Mouse (Mus musculus): Measurements from ENCODE around the gene Psme2. TPM values are rescaled to one million over a fixed set of nuclear protein-coding genes. Genes with fewer than 3 reads are reported as not detected.
A peak's percentile ranks its signal among the peaks of the same experiment; 100 is the strongest.

The Psme2 gene
- polyA plus RNA-seq, 1 experiment from 2014 or later = 200 TPM

DNA sequence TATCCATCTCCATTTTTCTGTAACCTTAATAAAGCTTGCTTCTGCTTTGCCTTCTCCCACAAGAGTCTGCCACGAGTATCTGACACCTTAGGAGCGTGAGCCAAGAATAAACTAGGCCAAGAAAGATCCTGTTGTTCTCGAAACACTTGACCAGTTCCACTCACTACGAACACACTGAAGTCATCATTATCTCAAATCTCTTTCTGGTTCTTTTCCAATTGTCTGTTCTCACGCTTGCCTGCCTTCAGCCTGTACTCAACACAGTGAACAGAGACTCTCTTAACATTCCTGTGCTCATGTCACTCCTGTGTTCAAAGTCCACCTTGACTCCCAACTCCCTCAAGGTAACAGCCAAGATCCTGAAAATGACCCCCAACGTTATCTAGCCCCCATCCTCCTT, 22.4 kb upstream of the Psme2 start:
- ATAC-seq = no peak
- 61% methylated on average over 6 of the region's 6 CpGs for WGBS
- no peaks in the 10 kb centered on the region for H3K4me1 ChIP-seq
- no peak overlapping the region for H3K4me3 ChIP-seq
- H3K9me3 ChIP-seq (replicated peaks) = no peaks in the 10 kb centered on the region
- no peaks in the 10 kb centered on the region for H3K27me3 ChIP-seq
- H3K4me2 ChIP-seq = no peak overlapping the region
- no peak overlapping the region for H3K27ac ChIP-seq
- peaks cover 17% of the 10 kb centered on the region for H3K36me3 ChIP-seq (ENCODE audit: poor library complexity, severe bottlenecking)
- H3K9ac ChIP-seq = no peak overlapping the region

DNA sequence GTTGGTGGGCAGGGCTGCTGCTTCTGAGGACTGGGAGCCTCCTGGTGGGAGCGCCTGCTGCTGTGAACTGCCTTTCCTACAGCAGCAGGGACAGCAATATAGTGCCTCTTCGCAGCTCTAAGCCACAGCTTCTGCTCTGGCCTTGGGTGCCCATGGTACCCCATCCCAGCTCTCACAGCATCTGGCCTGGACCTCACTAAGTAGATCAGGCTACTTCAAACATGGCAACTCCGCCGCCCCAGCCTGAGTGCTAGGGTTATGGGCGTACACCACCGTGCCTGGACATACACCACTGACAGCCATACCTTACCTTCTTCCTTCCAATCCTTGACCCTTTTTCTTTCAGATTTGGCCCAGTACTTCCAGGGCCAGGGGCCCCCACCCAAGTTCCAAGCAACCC, 17.4 kb upstream of the Psme2 start:
- no peaks in the 10 kb centered on the region for H3K27me3 ChIP-seq
- H3K27ac ChIP-seq = no peak overlapping the region
- H3K9ac ChIP-seq = no peak overlapping the region
- WGBS = 93% methylated on average over 6 of the region's 6 CpGs
- H3K4me2 ChIP-seq = no peak overlapping the region
- peaks cover 54% of the 10 kb centered on the region for H3K36me3 ChIP-seq (ENCODE audit: poor library complexity, severe bottlenecking)
- ATAC-seq = no peak
- H3K9me3 ChIP-seq (replicated peaks) = no peaks in the 10 kb centered on the region
- no peak overlapping the region for H3K4me3 ChIP-seq
- no peaks in the 10 kb centered on the region; the same call in 1 of the 2 replicates for H3K4me1 ChIP-seq

DNA sequence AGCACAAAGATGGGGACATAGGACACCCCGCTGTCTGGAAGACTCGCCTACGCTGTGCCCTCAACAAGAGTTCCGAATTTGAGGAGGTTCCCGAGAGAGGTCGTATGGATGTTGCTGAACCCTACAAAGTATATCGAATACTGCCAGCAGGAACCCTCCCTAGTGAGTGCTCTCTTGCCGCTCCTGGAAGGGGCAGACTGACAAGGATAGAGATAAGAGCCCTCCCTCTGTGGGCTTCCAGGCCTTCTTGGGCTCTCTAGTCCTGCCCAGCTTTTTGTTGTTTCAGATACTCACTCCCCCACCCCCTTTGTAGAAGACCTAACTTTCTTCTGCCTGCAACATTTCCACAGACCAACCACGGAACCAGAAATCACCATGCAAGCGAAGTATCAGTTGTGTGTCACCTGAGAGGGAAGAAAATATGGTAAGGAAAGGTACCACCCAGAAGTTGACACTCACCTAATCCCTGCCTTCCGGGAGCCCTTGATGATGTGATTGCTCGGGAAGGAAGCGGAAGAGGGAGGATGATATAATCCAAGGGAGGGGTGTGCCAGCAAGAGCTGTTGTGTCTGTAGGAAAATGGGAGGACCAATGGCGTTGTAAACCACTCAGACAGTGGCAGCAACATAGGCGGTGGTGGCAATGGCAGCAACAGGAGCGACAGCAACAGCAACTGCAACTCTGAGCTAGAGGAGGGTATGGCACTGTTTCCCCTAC, 15.0 kb upstream of the Psme2 start:
- Histone ChIP-seq H3K4me2 (no peak overlapping the region), H3K9me3 (replicated peaks) (no peaks in the 10 kb centered on the region), H3K4me1 (no peaks in the 10 kb centered on the region; the same call in 1 of the 2 replicates), H3K27me3 (no peaks in the 10 kb centered on the region), H3K27ac (no peak overlapping the region), H3K9ac (no peak overlapping the region), H3K36me3 (ENCODE audit: poor library complexity, severe bottlenecking) (peaks cover 79% of the 10 kb centered on the region), H3K4me3 (no peak overlapping the region)
- 94% methylated on average over 16 of the region's 16 CpGs for whole genome bisulfite sequencing
- ATAC-seq = no peak

DNA sequence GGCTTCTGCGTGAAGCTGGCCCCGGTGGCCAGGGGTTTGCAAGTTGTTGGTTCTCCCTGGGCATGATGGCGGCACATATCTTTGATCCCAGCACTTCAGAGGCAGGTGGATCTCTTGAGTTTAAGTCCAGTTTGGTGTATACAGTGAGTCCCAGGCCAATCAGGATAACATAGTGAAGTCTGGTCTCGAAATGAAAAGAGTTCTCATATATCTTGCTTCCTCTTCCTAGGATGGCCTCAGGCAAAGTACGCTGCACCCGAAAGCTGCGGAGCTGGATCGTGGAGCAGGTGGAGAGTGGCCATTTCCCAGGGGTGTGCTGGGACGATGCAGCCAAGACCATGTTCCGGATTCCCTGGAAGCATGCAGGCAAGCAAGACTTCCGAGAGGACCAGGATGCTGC, 13.9 kb upstream of the Psme2 start:
- no peaks in the 10 kb centered on the region for H3K9me3 ChIP-seq (replicated peaks)
- no peak overlapping the region for H3K27ac ChIP-seq
- 95% methylated on average over 11 of the region's 11 CpGs for WGBS
- no peak overlapping the region for H3K4me3 ChIP-seq
- no peak for ATAC-seq
- H3K9ac ChIP-seq = no peak overlapping the region
- no peak overlapping the region for H3K4me2 ChIP-seq
- no peaks in the 10 kb centered on the region; the same call in 1 of the 2 replicates for H3K4me1 ChIP-seq
- H3K36me3 ChIP-seq (ENCODE audit: poor library complexity, severe bottlenecking) = peaks cover 87% of the 10 kb centered on the region
- H3K27me3 ChIP-seq = no peaks in the 10 kb centered on the region

DNA sequence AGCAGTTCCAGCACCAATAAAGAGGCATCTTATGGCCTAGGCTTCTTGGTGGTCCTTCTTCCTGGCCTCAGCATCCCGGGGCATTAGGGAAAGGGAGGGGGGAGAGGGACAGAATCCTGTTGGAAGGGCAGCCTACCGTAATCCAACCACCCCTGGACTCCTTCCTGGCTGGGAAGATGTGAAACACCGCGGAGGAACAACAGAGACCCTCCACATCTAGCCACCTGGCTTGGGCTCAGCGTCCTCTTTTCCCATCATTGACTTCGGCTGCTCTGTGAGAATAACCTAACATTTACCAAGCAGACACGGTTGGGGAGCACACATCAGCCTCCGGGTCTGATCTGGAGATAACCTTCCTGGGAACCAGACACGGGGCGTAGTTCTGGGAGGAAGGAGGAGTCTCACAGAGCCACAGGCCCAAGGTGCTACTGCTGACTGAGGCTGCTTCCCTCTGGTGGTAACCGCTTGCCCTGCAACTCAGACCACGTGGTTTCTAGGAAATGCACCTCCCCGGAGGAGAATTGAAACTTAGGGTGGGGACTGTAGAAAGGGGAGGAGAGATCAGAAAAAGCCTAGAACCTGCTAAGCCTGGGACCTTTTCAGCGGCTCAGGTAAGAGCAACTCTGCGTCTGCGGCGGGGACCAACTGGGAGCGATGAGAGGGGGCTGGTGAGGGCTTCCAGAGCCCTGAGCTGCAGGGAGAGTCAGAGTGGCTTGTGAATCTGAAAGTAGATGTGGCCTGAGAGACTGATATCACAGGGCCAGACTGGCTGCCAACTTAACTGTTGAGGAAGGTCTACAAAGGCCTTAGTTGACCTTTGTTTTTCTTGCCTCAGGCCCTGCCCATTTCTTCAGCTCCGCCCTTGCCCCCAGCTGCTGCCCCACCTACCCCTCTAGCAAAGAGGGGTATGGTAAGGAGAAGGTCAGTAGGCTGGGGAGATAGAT, 13.0 kb upstream of the Psme2 start:
- peak overlapping the region; percentile 43; the same call in 1 of the 2 replicates for H3K9ac ChIP-seq
- H3K27me3 ChIP-seq = no peaks in the 10 kb centered on the region
- peak; percentile 91 for ATAC-seq
- 19% methylated on average over 19 of the region's 19 CpGs for WGBS
- no peaks in the 10 kb centered on the region; the same call in 1 of the 2 replicates for H3K4me1 ChIP-seq
- H3K4me3 ChIP-seq = peak overlapping the region; percentile 27
- peak overlapping the region; percentile 52 for H3K4me2 ChIP-seq
- no peaks in the 10 kb centered on the region for H3K9me3 ChIP-seq (replicated peaks)
- H3K36me3 ChIP-seq (ENCODE audit: poor library complexity, severe bottlenecking) = peaks cover 87% of the 10 kb centered on the region
- H3K27ac ChIP-seq = 0 out of 2 replicates have a peak overlapping the region, but pooled peaks have one; percentile 14

DNA sequence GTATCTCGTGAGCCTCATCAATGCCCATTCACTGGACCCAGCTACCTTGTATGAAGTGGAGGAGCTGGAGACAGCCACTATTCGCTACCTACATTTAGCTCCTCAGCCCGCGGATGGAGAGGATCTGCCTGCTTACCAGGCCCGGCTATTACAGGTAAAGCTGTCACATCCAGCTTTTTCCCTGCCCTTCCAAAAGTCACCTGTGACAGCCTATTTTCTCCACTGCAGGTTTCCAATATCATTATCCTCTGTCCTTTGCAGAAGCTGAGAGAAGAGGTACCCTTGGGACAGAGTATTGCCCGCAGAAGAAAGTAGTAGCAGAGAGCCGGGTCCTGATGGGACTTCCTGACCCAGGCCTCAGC, 12.3 kb upstream of the Psme2 start, which contains the start of gene Irf9:
Irf9 (plus strand) TSS at position 301 of the 362 bp plus-strand sequence.
- peak within 1 kb of the TSS; percentile 43; the same call in 1 of the 2 replicates for H3K9ac ChIP-seq
- H3K4me1 ChIP-seq = no peaks in the 10 kb centered on the region; the same call in 1 of the 2 replicates
- H3K4me3 ChIP-seq = peak within 1 kb of the TSS; percentile 27
- H3K27me3 ChIP-seq = no peaks in the 10 kb centered on the region
- peak within 1 kb of the TSS; percentile 52 for H3K4me2 ChIP-seq
- peaks cover 87% of the 10 kb centered on the region for H3K36me3 ChIP-seq (ENCODE audit: poor library complexity, severe bottlenecking)
- ATAC-seq = no peak
- H3K27ac ChIP-seq = 0 out of 2 replicates have a peak within 1 kb of the TSS, but pooled peaks have one; percentile 14
- no peaks in the 10 kb centered on the region for H3K9me3 ChIP-seq (replicated peaks)
- WGBS = 89% methylated on average over 7 of the region's 7 CpGs

DNA sequence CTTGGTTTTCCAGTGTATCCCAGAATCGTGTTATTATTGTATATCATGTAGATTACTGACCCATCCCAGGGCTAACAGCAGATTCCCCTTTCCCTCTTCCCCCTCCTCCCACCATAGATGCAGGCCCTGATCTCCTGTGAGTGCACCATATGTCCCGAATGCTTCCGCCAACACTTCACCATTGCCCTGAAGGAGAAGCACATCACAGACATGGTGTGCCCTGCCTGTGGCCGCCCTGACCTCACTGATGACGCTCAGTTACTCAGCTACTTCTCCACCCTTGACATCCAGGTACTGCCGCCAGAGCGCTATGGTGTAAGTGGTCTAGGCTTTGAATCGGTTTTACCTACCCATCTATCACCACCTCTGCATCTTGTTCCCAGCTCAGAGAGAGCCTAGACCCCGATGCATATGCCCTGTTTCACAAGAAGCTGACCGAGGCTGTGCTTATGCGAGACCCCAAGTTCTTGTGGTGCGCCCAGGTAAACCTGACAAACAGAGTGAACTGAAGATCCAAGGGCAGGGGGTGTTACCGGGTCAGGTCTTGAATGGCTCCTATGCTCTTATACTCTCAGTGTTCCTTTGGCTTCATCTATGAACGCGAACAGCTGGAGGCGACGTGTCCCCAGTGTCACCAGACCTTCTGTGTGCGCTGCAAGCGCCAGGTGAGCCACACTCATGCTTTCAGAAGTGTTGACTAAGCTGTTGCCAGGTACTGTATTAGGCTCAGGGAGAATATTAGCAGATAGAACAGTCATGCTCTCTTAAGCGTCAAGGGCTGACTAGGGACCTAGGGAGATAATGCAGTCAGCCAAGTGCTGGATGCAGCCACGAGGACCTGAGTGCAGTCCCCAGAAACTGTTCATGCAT, 7.8 kb upstream of the Psme2 start:
- H3K9me3 ChIP-seq (replicated peaks) = no peaks in the 10 kb centered on the region
- H3K4me1 ChIP-seq = peaks cover under 1% of the 10 kb centered on the region; the same call in 1 of the 2 replicates
- H3K36me3 ChIP-seq (ENCODE audit: poor library complexity, severe bottlenecking) = peaks cover 93% of the 10 kb centered on the region
- no peak overlapping the region for H3K27ac ChIP-seq
- no peak for ATAC-seq
- 96% methylated on average over 21 of the region's 21 CpGs for WGBS
- no peaks in the 10 kb centered on the region for H3K27me3 ChIP-seq
- H3K4me3 ChIP-seq = no peak overlapping the region
- H3K4me2 ChIP-seq = no peak overlapping the region
- H3K9ac ChIP-seq = no peak overlapping the region

DNA sequence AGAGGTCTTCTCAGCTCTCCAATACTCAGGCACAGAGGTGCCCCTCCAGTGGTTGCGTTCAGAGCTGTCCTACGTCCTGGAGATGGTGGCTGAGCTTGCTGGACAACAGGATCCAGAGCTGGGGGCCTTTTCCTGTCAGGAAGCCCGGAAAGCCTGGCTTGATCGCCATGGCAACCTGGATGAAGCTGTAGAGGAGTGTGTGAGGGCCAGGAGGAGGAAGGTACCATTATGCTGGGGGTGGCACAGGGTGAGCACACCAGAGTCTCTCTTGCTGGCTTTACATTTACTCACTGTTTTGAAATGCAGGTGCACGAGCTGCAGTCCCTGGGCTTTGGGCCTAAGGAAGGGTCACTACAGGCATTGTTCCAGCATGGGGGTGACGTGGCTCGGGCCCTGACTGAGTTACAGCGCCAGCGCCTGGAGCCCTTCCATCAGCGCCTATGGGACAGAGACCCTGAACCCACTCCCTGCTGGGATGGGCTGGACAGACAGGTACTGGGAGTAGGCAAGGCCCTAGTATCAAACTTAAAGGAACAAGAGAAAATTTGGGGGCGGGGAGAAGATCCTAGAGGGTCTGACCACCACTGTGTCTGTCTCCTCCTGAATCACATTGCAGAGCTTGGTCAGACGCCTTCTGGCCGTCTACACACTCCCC, 5.2 kb upstream of the Psme2 start:
- Histone ChIP-seq H3K9me3 (replicated peaks) (no peaks in the 10 kb centered on the region), H3K36me3 (ENCODE audit: poor library complexity, severe bottlenecking) (peaks cover 67% of the 10 kb centered on the region), H3K27ac (no peak overlapping the region), H3K4me2 (no peak overlapping the region), H3K27me3 (no peaks in the 10 kb centered on the region), H3K4me1 (peaks cover 18% of the 10 kb centered on the region), H3K9ac (no peak overlapping the region; the same call in 1 of the 2 replicates), H3K4me3 (no peak overlapping the region)
- ATAC-seq = no peak
- 75% methylated on average over 13 of the region's 13 CpGs for WGBS

DNA sequence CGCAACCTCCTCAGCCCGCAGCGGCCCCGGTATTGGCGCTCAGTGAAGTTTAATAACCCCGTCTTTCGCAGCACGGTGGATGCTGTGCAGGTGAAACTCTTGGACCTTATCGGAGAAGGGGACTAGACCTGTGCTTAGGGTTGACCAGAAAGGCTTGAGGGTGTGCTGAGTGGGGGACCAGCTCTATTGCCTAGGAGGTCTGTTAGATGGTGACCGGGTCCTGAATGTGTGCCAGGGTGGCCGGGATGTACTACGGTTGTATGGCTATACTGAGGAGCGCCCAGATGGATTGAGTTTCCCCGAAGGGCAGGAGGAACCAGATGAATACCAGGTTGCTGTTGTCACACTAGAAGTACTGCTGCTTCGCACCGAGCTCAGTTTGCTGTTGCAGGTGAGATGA, 1.3 kb upstream of the Psme2 start:
- Histone ChIP-seq H3K27me3 (no peaks in the 10 kb centered on the region), H3K27ac (no peak overlapping the region), H3K9ac (peak overlapping the region; percentile 89), H3K4me2 (peak overlapping the region; percentile 92), H3K4me1 (peaks cover 32% of the 10 kb centered on the region), H3K4me3 (peak overlapping the region; percentile 92), H3K9me3 (replicated peaks) (no peaks in the 10 kb centered on the region), H3K36me3 (ENCODE audit: poor library complexity, severe bottlenecking) (peaks cover 40% of the 10 kb centered on the region)
- 8% methylated on average over 16 of the region's 16 CpGs for WGBS
- no peak for ATAC-seq

DNA sequence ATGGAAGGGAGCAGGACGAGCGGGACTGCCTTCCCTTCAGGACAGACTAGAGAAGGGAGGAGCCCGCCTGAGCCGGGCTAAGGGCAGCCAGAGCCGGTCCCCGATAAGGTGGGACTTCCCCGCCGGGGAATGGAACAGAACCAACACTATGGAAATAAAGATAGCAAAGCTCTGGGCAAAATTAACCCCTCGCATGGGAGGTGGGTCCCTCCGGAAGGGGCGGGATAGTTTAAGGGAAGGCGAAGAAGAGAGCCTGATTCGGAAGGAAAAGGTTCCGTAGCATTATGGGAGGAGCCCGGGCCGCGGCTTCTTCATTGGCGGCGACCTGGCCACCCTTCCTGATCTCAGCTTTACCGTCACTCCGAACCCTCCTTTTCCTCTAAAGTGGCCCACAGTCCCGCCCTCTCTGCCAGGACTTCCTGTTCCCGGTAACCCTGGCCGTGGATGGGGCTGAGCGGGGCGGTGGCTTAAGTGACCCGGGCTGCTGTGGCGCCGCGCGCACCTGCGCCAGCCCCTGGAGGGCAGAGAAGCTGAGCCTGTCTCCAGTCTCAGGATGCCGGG, 498 bp upstream of the Psme2 start, which contains the start of gene Rnf31:
Rnf31 (plus strand) TSS at position 378 of the 561 bp plus-strand sequence.
- Histone ChIP-seq H3K27me3 (no peaks in the 10 kb centered on the region), H3K27ac (peak within 1 kb of the TSS; percentile 94), H3K36me3 (ENCODE audit: poor library complexity, severe bottlenecking) (peaks cover 38% of the 10 kb centered on the region), H3K9me3 (replicated peaks) (no peaks in the 10 kb centered on the region), H3K4me2 (peak within 1 kb of the TSS; percentile 92), H3K4me3 (peak within 1 kb of the TSS; percentile 92), H3K4me1 (peaks cover 32% of the 10 kb centered on the region), H3K9ac (peak within 1 kb of the TSS; percentile 89)
- under 1% methylated on average over 33 of the region's 33 CpGs for WGBS
- peak; percentile 90 for ATAC-seq

Data from forebrain, embryonic 13.5 days (tissue).